Comparison of ENCODE assay signal across 9 mouse cellular contexts in the genomic region with DNA sequence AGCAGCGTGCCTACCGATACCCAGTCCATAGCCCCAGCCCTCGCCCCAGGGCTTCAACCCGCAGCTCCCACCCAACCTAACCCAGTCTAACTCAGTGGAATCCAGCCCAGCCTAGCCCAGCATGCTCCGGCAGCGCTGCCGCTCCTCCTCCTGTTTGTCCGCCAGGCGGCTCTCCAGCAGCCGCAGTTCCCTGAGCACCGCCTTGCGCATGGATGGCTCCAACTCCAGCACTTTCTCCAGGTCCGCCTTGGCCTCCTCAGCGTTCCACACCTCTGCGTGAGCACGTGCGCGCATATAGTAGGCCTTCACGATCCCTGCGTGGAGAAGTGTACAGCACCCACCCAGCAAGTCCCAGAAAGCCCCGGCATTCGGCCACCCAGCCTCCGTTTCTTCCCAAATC. TPM values are rescaled to one million over a fixed set of nuclear protein-coding genes. Genes with fewer than 3 reads are reported as not detected.
A peak's percentile ranks its signal among the peaks of the same experiment; 100 is the strongest.
DNase-seq lines count a peak whose midpoint lies in the region; TF ChIP-seq lines count a peak whose summit lies in the region.
"Had no signal": no experiment of that assay in that cellular context is flagged by ENCODE, and none has a peak within 500 bp of the region (broad histone marks: within the 10 kb centered on the region; RNA-seq: fewer than 3 reads in every experiment).

No protein-coding gene starts in this region.

- intact Hi-C loops in left cerebral cortex, adult 2 months (cut with DNase I): loop anchor here (2.0 to 10.0 kb wide), 3 partner anchors 174 to 690 kb away; no protein-coding TSS in a partner anchor

- H3K27ac ChIP-seq in left cerebral cortex, adult 2 months: no peak overlapping the region
- no peak overlapping the region for H3K27ac ChIP-seq in embryonic facial prominence, embryonic 10.5 days (replicated peaks)

- H3K4me3 ChIP-seq in left cerebral cortex, adult 2 months: no peak overlapping the region
- H3K4me3 ChIP-seq in embryonic facial prominence, embryonic 10.5 days: no peak overlapping the region
- H3K4me3 ChIP-seq: erythroblast, embryonic 14.5 days had no signal

- peaks cover 27% of the 10 kb centered on the region for H3K27me3 ChIP-seq in embryonic facial prominence, embryonic 10.5 days (replicated peaks; ENCODE audit: low read depth, poor library complexity, severe bottlenecking)

- no peaks in the 10 kb centered on the region for H3K36me3 ChIP-seq in embryonic facial prominence, embryonic 10.5 days (replicated peaks)

- peaks cover 6% of the 10 kb centered on the region for H3K4me1 ChIP-seq in embryonic facial prominence, embryonic 10.5 days

- 19% methylated on average over 23 of the region's 23 CpGs for WGBS in embryonic facial prominence, embryonic 10.5 days

- H3K9me3 ChIP-seq in embryonic facial prominence, embryonic 10.5 days: no peaks in the 10 kb centered on the region

- peak; percentile 73 for TF ChIP-seq CTCF in left cerebral cortex, adult 2 months (IDR thresholded peaks at IDR 0.05)

- peak; percentile 43 to 52 for DNase-seq in adrenal gland, postnatal 36 days
- no peak for DNase-seq in adrenal gland, adult 2 months
- peak in 1 of 2 experiments; percentile 61 for DNase-seq in left cerebral cortex, adult 2 months (ENCODE audit: extremely low spot score in 1 of 2, low spot score in 2 of 2)
- DNase-seq in left cerebral cortex, adult 11 months (ENCODE audit: low spot score): no peak
- DNase-seq in embryonic facial prominence, embryonic 10.5 days (ENCODE audit: low spot score): peak; percentile 75
- peak; percentile 73 to 78 for DNase-seq in kidney, postnatal 4 days
- DNase-seq in retina, postnatal 1 day: peak; percentile 69
- no peak for DNase-seq in urinary bladder, postnatal 25 days (ENCODE audit: low spot score)

RNA-seq across cellular contexts. Expression of a gene that starts 8.2 kb away (rescaled TPM):
- not detected for total RNA-seq in adrenal gland, postnatal 36 days (2021)
- total RNA-seq in adrenal gland, adult 2 months (2021): not detected
- 0.06 and 0.07 TPM in 2 replicates for polyA plus RNA-seq in adrenal gland, adult 2 months (2012; rRNA removed)
- not detected for total RNA-seq in left cerebral cortex, adult 2 months (2021)
- 0.36 and 0.52 TPM in 2 replicates for polyA plus RNA-seq in embryonic facial prominence, embryonic 10.5 days (2016; fragmentation: Nextera tagmentation; extraction: Ambion mirVana)

RNA-seq across cellular contexts. Expression of a gene that starts 12.7 kb away (rescaled TPM):
- total RNA-seq in adrenal gland, postnatal 36 days (2021): 1 to 10 TPM; 3.6 to 5.1 TPM
- 1 to 10 TPM; 1.7 to 2.8 TPM for total RNA-seq in adrenal gland, adult 2 months (2021)
- 2.7 and 3.0 TPM in 2 replicates for polyA plus RNA-seq in adrenal gland, adult 2 months (2012; rRNA removed)
- total RNA-seq in left cerebral cortex, adult 2 months (2021): under 1 TPM in 1 of 2 experiments, not detected in 1; 0.23 TPM
- 219 and 242 TPM in 2 replicates for polyA plus RNA-seq in embryonic facial prominence, embryonic 10.5 days (2016; fragmentation: Nextera tagmentation; extraction: Ambion mirVana)

Comparison
In these comparisons a context has a peak if more than half of its experiments do, and no peak if none do; other contexts are left out.
1. DNase-seq: peak in adrenal gland, postnatal 36 days (2 of 2), embryonic facial prominence, embryonic 10.5 days (single experiment), kidney, postnatal 4 days (2 of 2) and retina, postnatal 1 day (single experiment); none in adrenal gland, adult 2 months (single experiment), left cerebral cortex, adult 11 months (single experiment) and urinary bladder, postnatal 25 days (single experiment).